In the genomic region with DNA sequence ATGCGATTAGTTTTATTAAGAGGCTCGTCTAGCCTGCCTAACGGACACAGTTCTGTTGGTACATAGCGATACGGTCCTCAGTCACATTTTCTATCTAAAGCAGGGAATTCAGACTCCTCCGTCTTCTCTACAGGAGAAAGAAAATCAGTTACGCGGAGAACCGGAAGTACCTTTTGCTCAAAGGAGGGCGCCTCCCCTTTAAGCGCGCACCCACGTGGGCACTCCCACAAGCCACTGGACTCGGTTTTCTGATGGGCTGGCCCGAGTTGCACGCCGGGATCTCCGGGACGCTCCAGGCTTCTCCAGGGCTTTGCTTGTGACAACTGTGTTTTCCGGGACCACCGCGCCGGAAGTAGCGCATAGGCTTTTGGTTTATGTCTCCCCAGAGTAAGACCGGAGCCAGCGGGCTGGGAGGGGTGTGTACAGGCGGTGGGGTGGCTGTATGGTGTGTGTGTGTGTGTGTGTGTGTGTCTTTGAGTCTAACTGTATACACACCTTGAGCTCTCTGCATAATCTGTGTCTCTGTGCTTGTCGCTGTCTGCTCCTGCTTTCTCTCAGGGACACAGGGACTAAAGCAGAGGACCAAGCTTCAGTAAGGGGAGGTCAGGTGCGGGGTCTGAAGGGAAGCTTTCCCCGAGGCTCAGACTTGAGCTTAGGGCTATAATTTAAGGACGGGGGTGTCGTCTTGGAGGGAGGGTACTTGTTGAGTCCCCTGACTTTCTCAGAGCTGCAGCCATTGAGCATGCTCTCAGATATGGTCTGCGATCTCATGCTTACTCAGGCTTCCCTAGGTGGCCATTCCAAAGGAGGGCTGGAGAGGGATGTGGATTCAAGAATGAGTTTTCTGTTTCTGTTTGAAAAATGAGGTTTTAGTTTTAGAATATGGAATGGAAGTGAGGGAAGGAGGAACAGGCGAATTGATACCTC, we compare ENCODE assay signal across 8 mouse cellular contexts. TPM values are rescaled to one million over a fixed set of nuclear protein-coding genes. Genes with fewer than 3 reads are reported as not detected.
DNase-seq lines count a peak whose midpoint lies in the region; ATAC-seq lines count a peak whose summit lies in the region.

Zfp59 (plus strand) TSS at position 285 of the 927 bp plus-strand sequence.

- H3K27ac ChIP-seq in heart, embryonic 13.5 days (replicated peaks): peak within 1 kb of the TSS; percentile 84
- peak within 1 kb of the TSS; percentile 77 for H3K27ac ChIP-seq in liver, embryonic 12.5 days
- peak within 1 kb of the TSS; percentile 80 for H3K27ac ChIP-seq in stomach, embryonic 15.5 days

- H3K4me3 ChIP-seq in heart, embryonic 13.5 days: peak within 1 kb of the TSS; percentile 66
- peak within 1 kb of the TSS; percentile 70 for H3K4me3 ChIP-seq in liver, embryonic 12.5 days
- H3K4me3 ChIP-seq in stomach, embryonic 15.5 days (replicated peaks): peak within 1 kb of the TSS; percentile 54

- ATAC-seq in erythroid progenitor cell, adult 5-6 weeks (replicated peaks; ENCODE audit: low FRiP score, poor library complexity, severe bottlenecking): peak; percentile 85
- ATAC-seq in heart, embryonic 13.5 days (ENCODE audit: extremely low read depth, insufficient number of reproducible peaks, low FRiP score, low TSS enrichment): peak; percentile 88
- ATAC-seq in liver, embryonic 12.5 days: peak; percentile 93
- ATAC-seq in stomach, embryonic 15.5 days (ENCODE audit: insufficient read depth, low FRiP score, low read depth): peak; percentile 97

- H3K36me3 ChIP-seq in heart, embryonic 13.5 days: 0 out of 2 replicates have a peak, but pooled peaks cover 3% of the 10 kb centered on the region
- no peaks in the 10 kb centered on the region for H3K36me3 ChIP-seq in liver, embryonic 12.5 days
- H3K36me3 ChIP-seq in stomach, embryonic 15.5 days: no peaks in the 10 kb centered on the region

- WGBS in heart, embryonic 13.5 days: 3% methylated on average over 34 of the region's 34 CpGs
- WGBS in liver, embryonic 12.5 days (ENCODE audit: insufficient replicate concordance): 3% methylated on average over 34 of the region's 34 CpGs
- 3% methylated on average over 34 of the region's 34 CpGs for WGBS in stomach, embryonic 15.5 days

- peak within 1 kb of the TSS; percentile 85 for H3K9ac ChIP-seq in heart, embryonic 13.5 days
- H3K9ac ChIP-seq in liver, embryonic 12.5 days: peak within 1 kb of the TSS; percentile 74
- H3K9ac ChIP-seq in stomach, embryonic 15.5 days: peak within 1 kb of the TSS; percentile 16; the same call in 1 of the 2 replicates

- DNase-seq in CD4-positive helper T cell, adult 2 months (ENCODE audit: low read depth, low spot score): peak; percentile 83
- peak; percentile 84 for DNase-seq in brain, embryonic 18.5 days (ENCODE audit: low read depth, low spot score)
- DNase-seq in kidney, postnatal 10 days: peak; percentile 93
- DNase-seq in natural killer cell, adult 2 months (ENCODE audit: low spot score in 2 of 2): peak; percentile 71 to 79

- H3K27me3 ChIP-seq in heart, embryonic 13.5 days (replicated peaks): no peaks in the 10 kb centered on the region
- H3K27me3 ChIP-seq in liver, embryonic 12.5 days (replicated peaks): no peaks in the 10 kb centered on the region
- no peaks in the 10 kb centered on the region for H3K27me3 ChIP-seq in stomach, embryonic 15.5 days (replicated peaks)

- H3K4me2 ChIP-seq in heart, embryonic 13.5 days: peak within 1 kb of the TSS; percentile 72
- peak within 1 kb of the TSS; percentile 78 for H3K4me2 ChIP-seq in liver, embryonic 12.5 days
- H3K4me2 ChIP-seq in stomach, embryonic 15.5 days: peak within 1 kb of the TSS; percentile 55

- H3K9me3 ChIP-seq in heart, embryonic 13.5 days: 0 out of 2 replicates have a peak, but pooled peaks cover 4% of the 10 kb centered on the region
- no peaks in the 10 kb centered on the region for H3K9me3 ChIP-seq in liver, embryonic 12.5 days (replicated peaks)
- no peaks in the 10 kb centered on the region for H3K9me3 ChIP-seq in stomach, embryonic 15.5 days

- H3K4me1 ChIP-seq in heart, embryonic 13.5 days: peaks cover 6% of the 10 kb centered on the region
- H3K4me1 ChIP-seq in liver, embryonic 12.5 days: peaks cover 18% of the 10 kb centered on the region
- H3K4me1 ChIP-seq in stomach, embryonic 15.5 days: peaks cover 6% of the 10 kb centered on the region; the same call in 1 of the 2 replicates

RNA-seq across cellular contexts. Expression of gene Zfp59, which starts in this region (rescaled TPM):
- total RNA-seq in erythroid progenitor cell, adult 5-6 weeks (2015; ENCODE audit: low replicate concordance): 1.4 TPM in 1 of 2 replicates, not detected in the other
- total RNA-seq in erythroid progenitor cell, adult 5-6 weeks (2017; ENCODE audit: low replicate concordance): 0.61 and 1.2 TPM in 2 replicates
- polyA plus RNA-seq in heart, embryonic 13.5 days (2015; fragmentation: Nextera tagmentation; extraction: Ambion mirVana): 4.5 and 5.6 TPM in 2 replicates
- polyA plus RNA-seq in liver, embryonic 12.5 days (2016; fragmentation: Nextera tagmentation; extraction: Ambion mirVana): 2.6 and 3.1 TPM in 2 replicates
- 6.1 and 6.8 TPM in 2 replicates for polyA plus RNA-seq in stomach, embryonic 15.5 days (2015; fragmentation: Nextera tagmentation; extraction: Ambion mirVana)

Comparison
In these comparisons a context has a peak if more than half of its experiments do, and no peak if none do; other contexts are left out.
1. Peak in every context shown above with its lines: DNase-seq, ATAC-seq, H3K4me3 ChIP-seq and H3K27ac ChIP-seq.
2. H3K9ac ChIP-seq: peak in every context shown above with its lines; median percentile 85 in heart, embryonic 13.5 days; 74 in liver, embryonic 12.5 days; 16 in stomach, embryonic 15.5 days.